Mouse (Mus musculus): ENCODE results near the gene Teddm2. TPM values are rescaled to one million over a fixed set of nuclear protein-coding genes. Genes with fewer than 3 reads are reported as not detected.
A peak's percentile ranks its signal among the peaks of the same experiment; 100 is the strongest.

Gene Teddm2
- polyA plus RNA-seq, 1 experiment from 2014 or later: 0.39 TPM

- Histone ChIP-seq H3K4me3 (no peak overlapping the region), H3K27ac (replicated peaks) (no peak overlapping the region), H3K27me3 (ENCODE audit: low read depth, poor library complexity, severe bottlenecking) (no peaks in the 10 kb centered on the region), H3K36me3 (no peaks in the 10 kb centered on the region), H3K4me1 (no peaks in the 10 kb centered on the region), H3K9me3 (replicated peaks) (no peaks in the 10 kb centered on the region)
- WGBS: 39% methylated on average over 6 of the region's 6 CpGs
- DNase-seq (ENCODE audit: low spot score): no peak
Observed at GRCm38 (mm10) chr1:153846867-153847266, 53.2 kb downstream of the Teddm2 start.

- Histone ChIP-seq H3K4me3 (no peak overlapping the region), H3K27ac (replicated peaks) (no peak overlapping the region), H3K36me3 (no peaks in the 10 kb centered on the region), H3K4me1 (no peaks in the 10 kb centered on the region), H3K9me3 (replicated peaks) (no peaks in the 10 kb centered on the region), H3K27me3 (ENCODE audit: low read depth, poor library complexity, severe bottlenecking) (no peaks in the 10 kb centered on the region)
- WGBS: 93% methylated on average over 7 of the region's 7 CpGs
- DNase-seq (ENCODE audit: low spot score): no peak
Observed at GRCm38 (mm10) chr1:153846420-153846819, 53.6 kb downstream of the Teddm2 start.

- 93% methylated on average over 8 of the region's 8 CpGs for WGBS
Observed at GRCm38 (mm10) chr1:153844042-153844441, 56.0 kb downstream of the Teddm2 start, which contains the start of gene Rgsl1. TSS of gene Rgsl1 (minus strand) at chr1:153844142.

GRCm38 (mm10) chr1:153842121-153842740 is 57.8 kb downstream of the Teddm2 start:
- Histone ChIP-seq H3K27me3 (ENCODE audit: low read depth, poor library complexity, severe bottlenecking) (no peaks in the 10 kb centered on the region), H3K9me3 (replicated peaks) (no peaks in the 10 kb centered on the region), H3K27ac (replicated peaks) (no peak overlapping the region), H3K36me3 (no peaks in the 10 kb centered on the region), H3K4me1 (no peaks in the 10 kb centered on the region), H3K4me3 (no peak overlapping the region)
- 92% methylated on average over 11 of the region's 11 CpGs for WGBS
- DNase-seq (ENCODE audit: low spot score): no peak

More at GRCm38 (mm10) chr1:153844042-153844441, 56.0 kb downstream of the Teddm2 start, which contains the start of gene Rgsl1:
- Histone ChIP-seq H3K9me3 (replicated peaks) (no peaks in the 10 kb centered on the region), H3K4me1 (no peaks in the 10 kb centered on the region), H3K27me3 (ENCODE audit: low read depth, poor library complexity, severe bottlenecking) (no peaks in the 10 kb centered on the region), H3K4me3 (no peak within 1 kb of the TSS), H3K27ac (replicated peaks) (no peak within 1 kb of the TSS), H3K36me3 (no peaks in the 10 kb centered on the region)
- no peak for DNase-seq (ENCODE audit: low spot score)

- no peak for DNase-seq (ENCODE audit: low spot score)
- no peaks in the 10 kb centered on the region for H3K36me3 ChIP-seq
- H3K27ac ChIP-seq (replicated peaks): no peak overlapping the region
- H3K4me3 ChIP-seq: no peak overlapping the region
- 87% methylated on average over 4 of the region's 4 CpGs for WGBS
- H3K27me3 ChIP-seq (ENCODE audit: low read depth, poor library complexity, severe bottlenecking): no peaks in the 10 kb centered on the region
- H3K9me3 ChIP-seq (replicated peaks): no peaks in the 10 kb centered on the region
- H3K4me1 ChIP-seq: no peaks in the 10 kb centered on the region
Observed at GRCm38 (mm10) chr1:153836036-153836435, 64.0 kb downstream of the Teddm2 start.

- no peak for DNase-seq (ENCODE audit: low spot score)
- Histone ChIP-seq H3K27me3 (ENCODE audit: low read depth, poor library complexity, severe bottlenecking) (no peaks in the 10 kb centered on the region), H3K9me3 (replicated peaks) (no peaks in the 10 kb centered on the region), H3K4me1 (no peaks in the 10 kb centered on the region), H3K36me3 (no peaks in the 10 kb centered on the region), H3K27ac (replicated peaks) (no peak overlapping the region), H3K4me3 (no peak overlapping the region)
- WGBS: 79% methylated on average over 4 of the region's 4 CpGs
Observed at GRCm38 (mm10) chr1:153830746-153831145, 69.3 kb downstream of the Teddm2 start.

GRCm38 (mm10) chr1:153820216-153820615 is 79.8 kb downstream of the Teddm2 start:
- Histone ChIP-seq H3K36me3 (no peaks in the 10 kb centered on the region), H3K4me1 (no peaks in the 10 kb centered on the region), H3K9me3 (replicated peaks) (no peaks in the 10 kb centered on the region), H3K27me3 (ENCODE audit: low read depth, poor library complexity, severe bottlenecking) (no peaks in the 10 kb centered on the region), H3K4me3 (no peak overlapping the region), H3K27ac (replicated peaks) (no peak overlapping the region)
- DNase-seq (ENCODE audit: low spot score): no peak
- WGBS: 87% methylated on average over 3 of the region's 3 CpGs

DNA sequence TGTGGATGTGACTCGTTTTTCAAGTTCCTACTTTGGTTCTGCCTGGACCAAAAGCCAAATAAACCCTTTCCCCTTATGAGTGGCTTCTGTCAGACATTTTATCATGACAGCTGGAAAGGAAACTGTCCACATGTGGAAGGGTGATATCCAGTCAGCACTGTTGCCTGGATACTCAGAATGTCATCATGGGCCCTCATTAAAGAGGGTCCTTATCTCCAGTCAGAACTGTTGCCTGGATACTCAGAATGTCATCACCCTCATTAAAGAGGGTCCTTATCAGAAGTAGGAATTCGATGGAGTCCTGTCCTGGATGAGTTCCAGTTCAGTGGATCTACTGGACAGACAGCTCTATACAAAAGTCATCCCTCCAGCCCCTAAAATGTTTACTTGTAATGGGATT is 85.8 kb downstream of the Teddm2 start:
- DNase-seq (ENCODE audit: low spot score): no peak
- Histone ChIP-seq H3K9me3 (replicated peaks) (no peaks in the 10 kb centered on the region), H3K4me3 (no peak overlapping the region), H3K4me1 (no peaks in the 10 kb centered on the region), H3K27ac (replicated peaks) (no peak overlapping the region), H3K27me3 (ENCODE audit: low read depth, poor library complexity, severe bottlenecking) (no peaks in the 10 kb centered on the region), H3K36me3 (no peaks in the 10 kb centered on the region)
- WGBS: 63% methylated on average over 2 of the region's 2 CpGs

GRCm38 (mm10) chr1:153807390-153807993 is 92.5 kb downstream of the Teddm2 start:
- H3K9me3 ChIP-seq (replicated peaks): no peaks in the 10 kb centered on the region
- 53% methylated on average over 13 of the region's 13 CpGs for WGBS
- H3K27me3 ChIP-seq (ENCODE audit: low read depth, poor library complexity, severe bottlenecking): no peaks in the 10 kb centered on the region
- no peak overlapping the region for H3K27ac ChIP-seq (replicated peaks)
- H3K4me1 ChIP-seq: peaks cover 13% of the 10 kb centered on the region
- no peaks in the 10 kb centered on the region for H3K36me3 ChIP-seq
- no peak overlapping the region for H3K4me3 ChIP-seq
- DNase-seq (ENCODE audit: low spot score): peak; percentile 36

DNA sequence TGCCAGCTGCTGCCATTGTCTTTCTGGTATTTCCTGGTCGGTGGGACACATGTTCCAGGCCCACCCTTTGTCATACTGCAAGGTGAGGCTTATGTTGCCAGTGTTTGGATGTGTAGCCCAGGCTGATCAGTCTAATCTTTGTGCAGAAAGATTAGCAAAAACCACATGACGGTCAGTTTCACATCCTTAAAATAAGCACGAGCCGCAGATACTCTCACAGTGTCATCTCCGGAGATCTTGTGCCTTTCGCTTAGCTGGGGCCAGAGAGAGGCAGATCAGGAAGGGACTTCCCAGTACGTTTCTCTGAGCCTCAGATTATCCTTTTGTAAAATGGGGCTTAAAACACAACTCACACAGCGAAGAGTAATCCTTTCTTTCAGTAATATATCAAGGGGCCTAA is 96.5 kb downstream of the Teddm2 start:
- Histone ChIP-seq H3K4me1 (peaks cover 13% of the 10 kb centered on the region), H3K9me3 (replicated peaks) (no peaks in the 10 kb centered on the region), H3K27ac (replicated peaks) (no peak overlapping the region), H3K27me3 (ENCODE audit: low read depth, poor library complexity, severe bottlenecking) (no peaks in the 10 kb centered on the region), H3K36me3 (no peaks in the 10 kb centered on the region), H3K4me3 (no peak overlapping the region)
- no peak for DNase-seq (ENCODE audit: low spot score)
- 53% methylated on average over 8 of the region's 8 CpGs for WGBS

GRCm38 (mm10) chr1:153802691-153803090 is 97.3 kb downstream of the Teddm2 start:
- H3K9me3 ChIP-seq (replicated peaks): no peaks in the 10 kb centered on the region
- H3K4me1 ChIP-seq: peaks cover 13% of the 10 kb centered on the region
- no peaks in the 10 kb centered on the region for H3K36me3 ChIP-seq
- DNase-seq (ENCODE audit: low spot score): no peak
- 85% methylated on average over 7 of the region's 7 CpGs for WGBS
- H3K27ac ChIP-seq (replicated peaks): no peak overlapping the region
- H3K27me3 ChIP-seq (ENCODE audit: low read depth, poor library complexity, severe bottlenecking): no peaks in the 10 kb centered on the region
- no peak overlapping the region for H3K4me3 ChIP-seq

All from midbrain, embryonic 10.5 days (tissue).